Mouse (Mus musculus) kidney, embryonic 16.5 days (tissue): Measurements from ENCODE around the gene Idh2. TPM values are rescaled to one million over a fixed set of nuclear protein-coding genes. Genes with fewer than 3 reads are reported as not detected.

ENCODE experiments used
- ATAC-seq: fragments of 200-750 bp; cut with Nextera tagmentation; 2 replicates; pipeline ENCODE4 v1.8.0; 2017; ENCODE audit warnings: moderate TSS enrichment; ENCODE audit not compliant: low FRiP score, low TSS enrichment
- H3K27ac ChIP-seq: fragments of 300-500 bp; sonication (generic); 2 replicates; pipeline ENCODE4 v1.5.1; 2014; ENCODE audit warnings: low read length
- H3K27me3 ChIP-seq: fragments of 300-500 bp; sonication (generic); 2 replicates; pipeline ENCODE4 v1.6.1; 2014; ENCODE audit warnings: low read length, control low read depth, mixed read lengths; ENCODE audit not compliant: insufficient read depth
- H3K36me3 ChIP-seq: fragments of 300-500 bp; sonication (generic); 2 replicates; pipeline ENCODE4 v1.6.1; 2014; ENCODE audit warnings: low read length, control low read depth, mixed read lengths; ENCODE audit not compliant: insufficient read depth
- H3K4me1 ChIP-seq: fragments of 300-500 bp; sonication (generic); 2 replicates; pipeline ENCODE4 v1.6.1; 2014; ENCODE audit warnings: low read length, control low read depth, mixed read lengths; ENCODE audit not compliant: insufficient read depth
- H3K4me2 ChIP-seq: fragments of 300-500 bp; sonication (generic); replicated peaks from 2 replicates; pipeline ENCODE4 v1.6.1; 2014; ENCODE audit warnings: low read depth, low read length
- H3K4me3 ChIP-seq: fragments of 300-500 bp; sonication (generic); 2 replicates; pipeline ENCODE4 v1.5.1; 2014; ENCODE audit warnings: mild to moderate bottlenecking, low read length
- H3K9ac ChIP-seq: fragments of 300-500 bp; sonication (generic); replicated peaks from 2 replicates; pipeline ENCODE4 v1.6.1; 2014; ENCODE audit warnings: low read length
- H3K9me3 ChIP-seq: fragments of 300-500 bp; sonication (generic); 2 replicates; pipeline ENCODE4 v1.6.1; 2016; ENCODE audit warnings: low read length, control low read depth
- WGBS: fragments of 180-500 bp; shearing (Covaris S2); extraction: QIAGEN DNeasy Blood & Tissue Kit; methylation state at CpG from one replicate; pipeline ENCODE4 v1.1.7; 2014; 5-methylcytosine and 5-hydroxymethylcytosine counted together
- polyA plus RNA-seq: library from polyadenylated mRNA; unstranded; fragments of >200 nt; fragmentation: Nextera tagmentation; extraction: Ambion mirVana; gene quantifications from 2 replicates; pipeline ENCODE4 v1.2.1, GENCODE M21; 2015

The Idh2 gene
- polyA plus RNA-seq, 1 experiment from 2014 or later = 850 TPM

DNA sequence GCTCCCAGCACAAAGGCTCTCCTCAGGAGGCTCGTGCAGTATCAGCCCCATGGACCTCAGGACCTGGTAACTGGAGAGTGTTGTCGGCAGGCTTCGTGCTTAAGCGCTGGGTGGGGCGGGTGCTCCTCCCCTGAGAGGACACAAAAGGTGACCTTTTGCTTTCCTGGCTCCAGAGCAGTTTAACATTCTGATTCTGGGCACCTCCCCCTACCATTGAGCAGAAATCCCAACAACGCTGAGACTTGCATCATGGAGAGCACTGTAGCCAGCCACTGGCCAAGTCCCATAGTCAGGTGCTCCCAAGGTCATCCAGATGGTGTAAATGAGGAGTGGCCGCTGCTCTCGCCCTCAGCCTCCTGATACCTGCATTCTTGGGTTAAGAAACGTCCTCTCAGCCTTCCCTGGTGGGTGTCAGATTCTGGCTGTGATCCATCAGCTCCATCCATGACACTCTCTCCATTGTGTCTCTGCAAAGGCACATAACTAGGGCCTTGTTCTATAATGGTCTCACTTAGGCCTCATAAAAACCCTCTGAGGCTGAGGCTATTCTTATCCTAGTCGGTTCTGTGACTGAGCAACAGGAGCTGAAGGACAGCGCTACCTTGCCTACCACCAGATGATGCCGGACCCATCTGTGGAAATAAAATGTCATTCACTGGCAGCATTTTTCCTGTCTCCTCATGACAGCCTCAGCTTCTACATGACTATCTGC lies 15.3 kb upstream of the Idh2 start:
- Histone ChIP-seq H3K27ac (no peak overlapping the region), H3K9me3 (no peaks in the 10 kb centered on the region), H3K4me2 (no peak overlapping the region), H3K9ac (no peak overlapping the region), H3K4me1 (peaks cover 8% of the 10 kb centered on the region), H3K27me3 (no peaks in the 10 kb centered on the region), H3K4me3 (no peak overlapping the region), H3K36me3 (no peaks in the 10 kb centered on the region)
- WGBS = 43% methylated on average over 12 of the region's 12 CpGs
- ATAC-seq = no peak

DNA sequence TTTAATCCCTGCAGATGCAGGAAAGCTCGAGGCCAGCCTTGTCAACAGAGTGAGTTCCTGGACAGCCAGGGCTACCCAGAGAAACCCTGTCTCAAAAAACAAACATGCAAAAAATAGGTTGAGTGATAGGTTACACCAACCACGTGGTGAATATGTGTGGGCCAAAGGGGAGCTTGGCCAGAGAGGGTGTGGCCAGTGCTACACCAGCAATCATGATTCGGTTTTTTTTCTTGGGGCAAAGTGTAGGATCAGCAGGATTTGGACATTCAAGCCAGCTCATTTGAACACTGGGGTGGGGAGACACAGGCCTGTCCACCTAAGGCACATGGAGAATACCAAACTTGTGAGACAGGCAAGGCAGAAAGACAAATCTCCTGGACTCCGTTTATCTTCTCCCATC lies 14.1 kb upstream of the Idh2 start:
- no peak for ATAC-seq
- Histone ChIP-seq H3K27me3 (no peaks in the 10 kb centered on the region), H3K4me2 (no peak overlapping the region), H3K9ac (no peak overlapping the region), H3K4me1 (peaks cover 2% of the 10 kb centered on the region), H3K9me3 (no peaks in the 10 kb centered on the region), H3K27ac (no peak overlapping the region), H3K4me3 (no peak overlapping the region), H3K36me3 (no peaks in the 10 kb centered on the region)
- WGBS = 66% methylated on average over 4 of the region's 4 CpGs

DNA sequence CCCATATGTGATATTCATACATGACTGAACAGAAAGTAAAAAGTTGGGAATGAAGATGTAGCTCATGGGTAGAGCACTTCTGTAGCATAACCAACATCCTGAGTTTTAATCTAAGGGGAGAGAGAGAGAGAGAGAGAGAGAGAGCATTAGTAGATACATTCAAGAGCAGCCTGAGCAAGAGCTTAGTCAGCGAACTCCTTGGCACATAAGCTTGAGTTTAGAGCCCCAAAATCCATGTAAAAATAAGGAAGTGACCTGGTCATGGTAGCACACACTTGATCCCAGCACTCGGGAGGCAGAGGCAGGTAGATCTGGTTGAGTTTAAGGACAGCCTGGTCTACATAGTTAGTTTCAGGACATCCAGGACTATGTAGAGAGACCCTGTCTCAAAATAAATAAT lies 8.5 kb upstream of the Idh2 start:
- ATAC-seq = no peak
- no peak overlapping the region for H3K9ac ChIP-seq
- H3K36me3 ChIP-seq = no peaks in the 10 kb centered on the region
- H3K4me2 ChIP-seq = no peak overlapping the region
- no peaks in the 10 kb centered on the region for H3K27me3 ChIP-seq
- H3K4me1 ChIP-seq = 0 out of 2 replicates have a peak, but pooled peaks cover 7% of the 10 kb centered on the region
- H3K4me3 ChIP-seq = no peak overlapping the region
- no peak overlapping the region for H3K27ac ChIP-seq
- WGBS = 84% methylated on average over 2 of the region's 2 CpGs
- H3K9me3 ChIP-seq = no peaks in the 10 kb centered on the region

DNA sequence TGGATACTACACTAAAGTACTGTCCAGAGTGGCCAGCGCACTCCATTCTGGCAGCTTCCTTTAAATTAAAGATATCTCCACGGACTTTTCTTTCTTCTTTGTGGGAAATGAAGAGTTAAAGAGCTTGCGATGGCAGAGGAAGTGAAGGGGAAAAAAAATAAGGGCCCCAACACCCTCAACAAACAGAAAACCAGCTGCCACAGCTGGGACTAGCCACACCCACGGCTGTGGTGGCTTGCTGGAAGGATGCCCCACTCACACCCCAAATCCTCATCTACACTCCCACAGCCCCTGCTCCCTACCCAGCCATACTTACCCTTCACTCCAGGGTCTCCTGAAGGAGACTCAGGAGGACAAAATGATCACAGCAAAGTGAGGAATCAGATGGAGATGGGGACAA lies 7.9 kb upstream of the Idh2 start:
- Histone ChIP-seq H3K27ac (no peak overlapping the region), H3K36me3 (no peaks in the 10 kb centered on the region), H3K9me3 (no peaks in the 10 kb centered on the region), H3K4me2 (no peak overlapping the region), H3K4me1 (0 out of 2 replicates have a peak, but pooled peaks cover 7% of the 10 kb centered on the region), H3K9ac (0 out of 2 replicates have a peak overlapping the region, but pooled peaks have one; percentile 16), H3K27me3 (no peaks in the 10 kb centered on the region), H3K4me3 (no peak overlapping the region)
- WGBS = 45% methylated on average over 4 of the region's 4 CpGs
- ATAC-seq = no peak

DNA sequence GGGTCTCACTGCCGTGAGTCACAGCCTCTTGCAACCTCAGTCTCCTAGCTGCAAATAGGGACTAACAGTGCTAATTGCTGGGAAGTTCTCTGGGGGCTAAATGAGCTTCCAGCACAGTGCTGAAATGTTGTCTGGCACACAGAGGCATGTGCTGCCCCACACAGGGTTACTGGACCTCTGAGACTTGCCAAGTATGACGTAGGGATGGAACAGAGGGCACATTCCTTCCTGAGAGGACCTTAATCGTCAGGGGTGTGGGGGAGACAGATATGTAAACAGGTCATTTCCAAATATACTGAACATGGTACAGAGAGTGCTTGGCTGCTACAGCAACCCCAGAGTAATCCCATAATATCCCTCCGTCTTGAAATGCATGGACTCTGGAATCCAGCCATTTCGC lies 5.9 kb upstream of the Idh2 start:
- ATAC-seq = no peak
- H3K27ac ChIP-seq = no peak overlapping the region

DNA sequence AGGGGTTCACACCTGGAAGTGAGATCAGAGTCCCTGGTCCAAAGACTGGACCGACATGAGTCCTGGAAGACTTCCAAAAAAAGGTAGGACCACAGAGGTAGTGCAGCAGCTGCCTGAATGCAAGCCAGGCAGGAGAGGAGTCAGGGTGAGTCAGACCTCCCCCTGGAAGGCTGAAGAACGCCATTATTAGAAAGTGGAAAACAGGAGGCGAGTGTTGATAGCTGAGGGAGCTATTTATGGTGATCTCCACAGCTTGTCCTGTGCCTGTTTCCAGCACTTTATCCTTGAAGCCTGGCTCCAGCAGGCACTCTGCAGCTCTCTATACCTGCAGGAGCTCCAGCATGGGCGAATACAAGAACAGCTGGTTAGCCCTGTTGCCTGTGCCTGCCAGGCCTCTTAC lies 4.0 kb upstream of the Idh2 start:
- H3K4me3 ChIP-seq = no peak overlapping the region
- no peaks in the 10 kb centered on the region for H3K9me3 ChIP-seq
- ATAC-seq = no peak
- no peaks in the 10 kb centered on the region for H3K36me3 ChIP-seq
- no peak overlapping the region for H3K4me2 ChIP-seq
- no peaks in the 10 kb centered on the region for H3K27me3 ChIP-seq
- peaks cover 17% of the 10 kb centered on the region for H3K4me1 ChIP-seq
- H3K9ac ChIP-seq = no peak overlapping the region
- 71% methylated on average over 4 of the region's 4 CpGs for WGBS
- H3K27ac ChIP-seq = no peak overlapping the region

More for the DNA sequence above, 5.9 kb upstream of the Idh2 start:
- Histone ChIP-seq H3K4me1 (peaks cover 11% of the 10 kb centered on the region; the same call in 1 of the 2 replicates), H3K9me3 (no peaks in the 10 kb centered on the region), H3K27me3 (no peaks in the 10 kb centered on the region), H3K4me2 (no peak overlapping the region), H3K9ac (no peak overlapping the region), H3K4me3 (no peak overlapping the region), H3K36me3 (no peaks in the 10 kb centered on the region)
- WGBS = 56% methylated on average over 5 of the region's 5 CpGs

DNA sequence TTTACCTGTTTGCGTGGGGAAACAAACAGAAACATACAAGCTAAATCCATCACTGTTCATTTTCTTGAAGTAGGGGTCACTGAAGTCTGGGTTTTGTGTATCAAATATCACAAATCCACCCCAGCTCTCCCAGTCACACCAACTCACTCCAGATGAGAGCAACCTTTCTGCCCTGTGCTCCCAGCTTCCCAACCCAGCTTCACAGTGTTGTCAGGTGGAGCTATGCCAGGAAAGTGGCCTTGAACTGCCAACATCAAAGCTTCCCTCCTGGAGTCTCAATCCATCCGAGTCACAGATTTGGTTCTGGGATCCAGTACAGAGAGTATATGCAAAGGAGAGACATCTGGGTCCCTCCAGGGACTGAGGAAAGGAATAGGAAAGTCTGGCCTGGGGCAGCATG lies 966 bp upstream of the Idh2 start:
- 77% methylated on average over 2 of the region's 2 CpGs for WGBS
- H3K36me3 ChIP-seq = no peaks in the 10 kb centered on the region
- peak overlapping the region; percentile 82 for H3K4me2 ChIP-seq
- no peak for ATAC-seq
- H3K27ac ChIP-seq = no peak overlapping the region
- no peaks in the 10 kb centered on the region for H3K27me3 ChIP-seq
- H3K4me3 ChIP-seq = peak overlapping the region; percentile 88
- no peaks in the 10 kb centered on the region for H3K9me3 ChIP-seq
- H3K4me1 ChIP-seq = peaks cover 35% of the 10 kb centered on the region
- H3K9ac ChIP-seq = peak overlapping the region; percentile 97

DNA sequence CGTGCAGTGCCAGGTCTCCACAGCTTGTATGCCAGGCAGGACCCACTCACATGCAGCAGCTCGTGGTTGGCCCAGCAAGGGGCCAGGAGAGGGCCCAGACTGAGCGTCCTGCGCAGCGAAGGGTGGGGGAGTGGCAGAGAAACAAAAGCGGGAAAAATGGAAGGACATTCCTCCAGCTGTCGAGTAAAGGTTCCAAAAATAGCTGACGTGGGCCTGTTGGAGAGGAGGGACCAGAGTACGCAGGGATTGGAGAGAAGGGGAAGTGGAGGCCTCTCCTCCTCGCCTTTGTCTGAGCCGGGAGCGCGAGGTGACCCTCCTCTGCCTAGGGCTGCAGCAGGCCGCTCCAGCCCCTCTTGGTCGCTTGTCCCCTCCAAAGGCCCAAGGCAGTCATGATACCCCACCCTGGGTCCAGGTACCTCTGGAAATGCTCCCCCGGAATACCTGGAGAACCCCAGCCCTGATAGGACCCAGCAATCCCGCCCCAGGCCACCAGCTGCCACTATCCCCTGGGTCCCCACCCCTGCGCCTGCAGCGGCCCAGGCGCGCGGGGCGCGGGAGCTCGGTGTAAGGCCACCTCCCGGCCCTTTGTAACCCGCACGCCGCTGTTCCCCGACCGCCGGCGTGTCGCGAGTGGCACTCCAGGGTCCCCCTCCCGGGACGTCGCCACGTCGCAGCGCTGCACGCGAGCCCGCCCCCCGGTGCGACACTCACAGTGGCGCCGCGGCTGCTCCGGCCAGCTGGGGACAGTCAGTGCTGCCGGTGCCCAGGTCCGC lies 555 bp downstream of the Idh2 start:
- Histone ChIP-seq H3K27me3 (no peaks in the 10 kb centered on the region), H3K36me3 (peaks cover 3% of the 10 kb centered on the region; the same call in 1 of the 2 replicates), H3K4me3 (peak overlapping the region; percentile 88), H3K9me3 (no peaks in the 10 kb centered on the region), H3K9ac (peak overlapping the region; percentile 97), H3K4me1 (peaks cover 37% of the 10 kb centered on the region), H3K4me2 (peak overlapping the region; percentile 82), H3K27ac (peak overlapping the region; percentile 98)
- peak; percentile 84 for ATAC-seq
- WGBS = under 1% methylated on average over 51 of the region's 52 CpGs

DNA sequence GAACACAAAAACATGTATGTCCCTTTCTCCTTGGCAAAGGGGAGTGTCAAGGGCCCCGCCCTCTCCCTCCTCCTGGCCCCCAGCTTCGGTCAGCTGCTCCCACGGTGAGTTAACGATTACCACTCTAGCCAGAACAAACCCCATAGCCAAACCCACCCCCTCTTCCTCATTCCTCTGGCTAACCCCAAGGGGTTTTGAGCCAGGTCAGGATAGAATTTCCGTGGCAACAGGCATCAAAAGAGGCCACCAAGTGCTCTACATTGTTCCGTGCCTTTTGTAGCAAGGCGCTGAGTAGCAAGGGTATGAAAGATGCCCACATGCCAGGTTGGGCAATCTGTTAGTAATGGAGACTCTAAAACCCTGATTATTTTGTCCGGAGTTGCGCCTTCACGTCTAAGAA lies 1.2 kb downstream of the Idh2 start:
- Histone ChIP-seq H3K4me3 (peak overlapping the region; percentile 88), H3K36me3 (peaks cover 7% of the 10 kb centered on the region; the same call in 1 of the 2 replicates), H3K4me1 (peaks cover 37% of the 10 kb centered on the region), H3K9ac (peak overlapping the region; percentile 97), H3K9me3 (no peaks in the 10 kb centered on the region), H3K27ac (peak overlapping the region; percentile 98), H3K4me2 (peak overlapping the region; percentile 82), H3K27me3 (no peaks in the 10 kb centered on the region)
- ATAC-seq = no peak
- 3% methylated on average over 10 of the region's 10 CpGs for WGBS
